Mouse (Mus musculus) thymus, adult 18-20 months (tissue): ENCODE data around the gene Gm11168.
A peak's percentile ranks its signal among the peaks of the same experiment; 100 is the strongest.
"Not testable (repeated sequence)": the region's sequence is repeated elsewhere in the genome, so short reads cannot be mapped to it uniquely, and the experiment has no call there.

Source experiments
- DNase-seq, 2 experiments: peaks; one replicate each; pipeline ENCODE4 v3.0.0; 2022; ENCODE audit warnings: mixed read lengths in 2 of 2

The Gm11168 gene

GRCm38 (mm10) chr9:3002794-3003396 is at the start of gene Gm11168:
Gene Gm11168, plus strand, starts transcription at chr9:3003346.
- DNase-seq: not testable (repeated sequence)

GRCm38 (mm10) chr9:3000445-3000972 is 2.6 kb upstream of the Gm11168 start, which contains the start of gene Gm10722:
Gene Gm10722, plus strand, starts transcription at chr9:3000922.
- DNase-seq: not testable (repeated sequence)

- DNase-seq: not testable (repeated sequence)
Observed at GRCm38 (mm10) chr9:3001006-3001405, 2.1 kb upstream of the Gm11168 start.

GRCm38 (mm10) chr9:3001948-3002659 is 1.0 kb upstream of the Gm11168 start:
- DNase-seq: peak; percentile 3 to 77

- DNase-seq: not testable (repeated sequence)
Observed at GRCm38 (mm10) chr9:3006179-3006578, 3.0 kb downstream of the Gm11168 start.

GRCm38 (mm10) chr9:3006636-3007035 is 3.5 kb downstream of the Gm11168 start:
- DNase-seq: peak; percentile 19 to 81

- DNase-seq: not testable (repeated sequence)
Observed at GRCm38 (mm10) chr9:3007272-3007671, 4.1 kb downstream of the Gm11168 start.

GRCm38 (mm10) chr9:3009331-3009730 is 6.2 kb downstream of the Gm11168 start:
- DNase-seq: not testable (repeated sequence)

- not testable (repeated sequence) for DNase-seq
Observed at GRCm38 (mm10) chr9:3012054-3012621, 9.0 kb downstream of the Gm11168 start.

GRCm38 (mm10) chr9:3012733-3013279 is 9.7 kb downstream of the Gm11168 start, which contains the start of gene Gm10721:
Gene Gm10721, plus strand, starts transcription at chr9:3013140.
- not testable (repeated sequence) for DNase-seq

GRCm38 (mm10) chr9:3015354-3015753 is 12.2 kb downstream of the Gm11168 start, which contains the start of gene Gm10720:
Gene Gm10720, plus strand, starts transcription at chr9:3015654.
- DNase-seq: not testable (repeated sequence)

- not testable (repeated sequence) for DNase-seq
Observed at GRCm38 (mm10) chr9:3015896-3016295, 12.8 kb downstream of the Gm11168 start.

GRCm38 (mm10) chr9:3017108-3017507 is 14.0 kb downstream of the Gm11168 start, which contains the start of gene Gm10719:
Gene Gm10719, plus strand, starts transcription at chr9:3017408.
- not testable (repeated sequence) for DNase-seq

GRCm38 (mm10) chr9:3018944-3019343 is 15.8 kb downstream of the Gm11168 start:
- peak in 1 of 2 experiments; percentile 14 for DNase-seq

GRCm38 (mm10) chr9:3019835-3020727 is 16.9 kb downstream of the Gm11168 start:
- peak in 1 of 2 experiments; percentile 14 for DNase-seq

GRCm38 (mm10) chr9:3022316-3023008 is 19.3 kb downstream of the Gm11168 start:
- peak in 1 of 2 experiments; percentile 29 for DNase-seq

- DNase-seq: not testable (repeated sequence)
Observed at GRCm38 (mm10) chr9:3023312-3023984, 20.3 kb downstream of the Gm11168 start, which contains the start of gene Gm10718. Gene Gm10718, plus strand, starts transcription at chr9:3023547.

- peak; percentile 3 to 74 for DNase-seq
Observed at GRCm38 (mm10) chr9:3023985-3024648, 21.0 kb downstream of the Gm11168 start.

GRCm38 (mm10) chr9:3024912-3025467 is 21.8 kb downstream of the Gm11168 start, which contains the start of gene Gm10717:
Gene Gm10717, plus strand, starts transcription at chr9:3025417.
- DNase-seq: peak in 1 of 2 experiments; percentile 12
